Mouse (Mus musculus) cerebellum, postnatal 36 days (tissue): ENCODE results near the gene Gm15013.
"Not testable (repeated sequence)": the region's sequence is repeated elsewhere in the genome, so short reads cannot be mapped to it uniquely, and the experiment has no call there.

Experiments used
- DNase-seq, 2 experiments: peaks; one replicate each; pipeline ENCODE4 v3.0.0; 2021 to 2022; ENCODE audit warnings: mixed read lengths in 2 of 2

Gm15013 gene

GRCm38 (mm10) chrX:139714381-139714780, at the start of gene Gm15013:
Gene Gm15013, minus strand, starts transcription at chrX:139714481.
- DNase-seq: no peak

- peak in 1 of 2 experiments; percentile 20 for DNase-seq
Observed at GRCm38 (mm10) chrX:139762546-139762945, 48.3 kb upstream of the Gm15013 start.

- DNase-seq: not testable (repeated sequence)
Observed at GRCm38 (mm10) chrX:139758634-139759033, 44.4 kb upstream of the Gm15013 start.

GRCm38 (mm10) chrX:139751855-139752254, 37.6 kb upstream of the Gm15013 start:
- DNase-seq: peak; percentile 53 to 58

GRCm38 (mm10) chrX:139737066-139737465, 22.8 kb upstream of the Gm15013 start:
- no peak for DNase-seq

- DNase-seq: no peak
Observed at GRCm38 (mm10) chrX:139730541-139730940, 16.3 kb upstream of the Gm15013 start.

GRCm38 (mm10) chrX:139722350-139722749, 8.1 kb upstream of the Gm15013 start:
- DNase-seq: no peak

GRCm38 (mm10) chrX:139684775-139685695, 29.2 kb downstream of the Gm15013 start, which contains the start of gene Tbc1d8b:
Gene Tbc1d8b, plus strand, starts transcription at chrX:139684996.
- peak; percentile 69 to 76 for DNase-seq

- DNase-seq: no peak
Observed at GRCm38 (mm10) chrX:139684410-139684774, 29.9 kb downstream of the Gm15013 start.

- DNase-seq: no peak
Observed at GRCm38 (mm10) chrX:139665829-139666228, 48.5 kb downstream of the Gm15013 start.
